Mouse (Mus musculus): ENCODE measurements around the gene Jmjd7. TPM values are rescaled to one million over a fixed set of nuclear protein-coding genes. Genes with fewer than 3 reads are reported as not detected.

Gene Jmjd7
- total RNA-seq, 2 experiments from 2014 or later = 10.8 to 11.4 TPM

DNA sequence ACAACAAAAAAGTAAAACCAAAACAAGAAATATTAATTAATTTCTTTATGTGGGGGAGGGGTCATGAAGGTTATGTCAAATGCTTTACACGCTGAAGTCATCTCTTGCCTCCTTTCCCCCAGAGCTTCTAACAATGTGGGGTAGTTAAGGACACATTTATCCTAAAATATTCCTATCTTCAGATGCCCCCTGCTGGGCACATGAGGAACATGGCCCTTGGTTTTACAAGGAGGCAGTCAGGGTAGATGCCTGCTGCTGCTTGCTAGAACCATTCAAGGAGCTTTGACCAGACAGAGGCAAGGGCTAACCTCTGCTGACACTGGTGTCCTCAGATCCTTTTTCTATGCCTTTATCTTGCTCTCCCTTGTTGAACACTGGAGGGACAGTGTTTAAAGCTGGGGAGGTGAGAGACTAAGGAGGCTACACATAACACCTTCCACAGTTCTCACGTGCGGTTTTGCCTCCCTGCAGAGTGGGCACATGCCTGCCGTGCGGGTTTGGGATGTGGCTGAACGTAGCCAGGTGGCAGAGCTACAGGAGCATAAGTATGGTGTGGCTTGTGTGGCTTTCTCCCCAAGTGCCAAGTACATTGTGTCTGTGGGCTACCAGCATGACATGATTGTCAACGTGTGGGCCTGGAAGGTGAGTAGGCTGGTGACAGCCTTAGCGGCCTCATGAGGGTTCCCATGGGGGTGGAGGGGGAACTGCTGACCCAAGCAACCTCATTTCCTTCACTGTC is 15.7 kb upstream of the Jmjd7 start:
- DNase-seq = peak; percentile 73 to 78
- intact Hi-C loops (cut with DNase I) = loop anchor here (1.0 to 2.0 kb wide), 2 partner anchors 41 to 213 kb away; no protein-coding TSS in a partner anchor

- intact Hi-C loops (cut with DNase I) = loop anchor here (2.0 kb wide), 1 partner anchor 214 kb away; no protein-coding TSS in a partner anchor
- DNase-seq = no peak
Observed at GRCm38 (mm10) chr2:120012924-120013323, 14.4 kb upstream of the Jmjd7 start.

- no peak for DNase-seq
- intact Hi-C loops (cut with DNase I) = loop anchor here (2.0 kb wide), 1 partner anchor 215 kb away; no protein-coding TSS in a partner anchor
Observed at GRCm38 (mm10) chr2:120013831-120014486, 13.3 kb upstream of the Jmjd7 start.

DNA sequence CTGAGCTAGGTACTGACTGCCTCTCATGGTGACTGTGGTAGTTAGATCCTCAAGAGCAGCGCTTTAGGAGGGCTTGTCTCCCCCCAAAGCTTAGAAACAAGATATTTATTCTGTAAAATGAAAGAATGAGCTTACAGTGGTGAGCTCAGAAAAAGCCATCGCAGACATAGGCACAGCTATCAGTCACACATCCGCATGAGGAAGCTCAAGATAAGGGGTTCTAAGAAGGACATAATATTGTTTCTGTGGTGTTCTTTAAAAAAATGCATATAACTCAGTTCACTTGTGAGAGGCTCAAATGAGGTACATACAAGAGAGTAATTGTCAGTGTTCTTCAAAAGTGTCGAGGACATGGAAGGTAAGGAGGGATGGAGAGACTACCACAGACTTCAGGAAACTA is 11.4 kb upstream of the Jmjd7 start:
- intact Hi-C loops (cut with DNase I) = no loop called here
- DNase-seq = no peak

DNA sequence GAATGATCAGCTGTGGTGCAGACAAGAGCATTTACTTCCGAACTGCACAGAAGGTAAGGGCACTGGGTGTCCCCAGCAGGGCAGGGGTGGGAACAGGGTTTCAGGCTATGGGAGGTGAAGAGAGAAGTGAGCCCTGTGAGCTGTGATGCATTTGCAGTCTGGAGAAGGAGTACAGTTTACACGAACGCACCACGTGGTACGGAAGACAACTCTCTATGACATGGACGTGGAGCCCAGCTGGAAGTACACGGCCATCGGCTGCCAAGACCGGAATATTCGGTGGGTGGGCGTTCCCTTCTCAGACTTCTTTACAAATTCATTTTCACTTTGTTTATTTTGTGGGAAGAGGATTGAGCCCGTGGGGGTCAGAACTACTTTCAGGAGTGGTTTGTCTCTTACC is 9.7 kb upstream of the Jmjd7 start:
- intact Hi-C loops (cut with DNase I) = no loop called here
- DNase-seq = no peak

- intact Hi-C loops (cut with DNase I) = no loop called here
- peak; percentile 66 to 79 for DNase-seq
Observed at GRCm38 (mm10) chr2:120024337-120024736, 2.9 kb upstream of the Jmjd7 start.

DNA sequence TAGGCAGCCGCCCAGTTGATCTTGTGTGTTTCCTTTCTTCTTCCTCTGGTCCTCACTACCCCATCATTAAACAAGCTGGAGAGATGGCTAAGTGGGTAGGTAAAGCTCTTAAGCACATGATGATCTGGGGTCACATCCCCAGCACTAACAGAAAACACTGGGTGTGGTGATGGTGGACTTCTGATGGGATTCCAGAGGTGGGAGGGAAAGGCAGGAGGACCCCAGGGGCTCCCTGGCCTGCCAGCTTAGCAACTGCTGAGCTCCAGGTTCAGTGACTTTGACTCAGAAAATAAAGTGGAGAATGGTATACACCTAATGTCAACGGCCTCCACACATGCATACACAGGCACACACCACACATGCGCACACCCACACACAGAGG is 658 bp downstream of the Jmjd7 start:
- intact Hi-C loops (cut with DNase I) = no loop called here
- DNase-seq = no peak

DNA sequence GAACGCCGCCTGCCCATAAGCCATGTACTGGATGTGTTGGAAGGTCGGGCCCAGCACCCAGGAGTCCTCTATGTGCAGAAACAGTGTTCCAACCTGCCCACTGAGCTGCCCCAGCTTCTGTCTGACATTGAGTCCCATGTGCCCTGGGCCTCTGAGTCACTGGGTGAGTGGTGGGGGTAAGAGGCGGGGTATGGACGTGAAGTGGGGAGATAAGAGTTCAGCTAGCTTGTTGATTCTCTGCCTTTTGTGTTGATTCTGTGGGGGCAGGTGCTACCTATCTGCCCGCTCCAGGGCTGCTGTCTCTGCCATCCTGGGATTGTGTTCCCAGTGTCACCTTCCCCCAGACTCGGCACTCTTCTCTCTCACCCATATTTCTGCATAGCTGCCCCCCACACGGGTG is 3.1 kb downstream of the Jmjd7 start:
- intact Hi-C loops (cut with DNase I) = no loop called here
- DNase-seq = no peak

DNA sequence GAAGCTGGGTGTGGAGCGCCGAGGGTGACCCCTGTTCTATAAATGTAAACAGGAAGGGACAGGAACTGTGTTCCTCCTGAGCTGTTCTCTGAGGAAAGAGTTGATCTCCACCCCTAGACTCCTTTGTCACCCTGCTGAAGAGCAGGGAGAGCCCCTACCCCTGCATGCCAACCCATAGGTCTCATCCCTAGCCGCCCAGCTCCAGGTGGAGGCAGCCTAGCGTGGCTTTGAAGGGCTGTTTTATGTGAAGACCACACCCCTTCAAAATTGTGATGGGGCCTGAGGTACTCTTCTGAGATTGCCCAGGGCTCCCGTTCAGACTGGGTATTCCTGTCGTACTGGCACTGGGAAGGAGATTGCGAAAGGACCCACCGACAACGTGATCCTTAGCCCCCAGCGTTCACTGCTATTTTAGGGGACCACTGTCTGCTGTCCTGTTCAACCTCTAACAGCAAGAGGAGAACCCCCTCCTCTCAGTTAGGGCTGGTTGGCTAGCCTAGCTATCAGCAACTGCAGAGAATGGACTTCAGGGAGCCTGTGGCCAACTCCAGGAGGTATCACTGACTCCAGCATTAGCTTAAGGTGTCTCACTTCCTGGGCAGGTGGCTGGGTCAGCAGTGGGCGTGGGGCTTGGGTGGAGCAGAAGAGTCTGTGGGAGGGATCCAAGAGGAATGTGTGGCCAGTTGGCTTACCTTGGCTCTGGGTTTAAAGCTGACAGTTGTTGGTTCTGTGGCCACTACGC is 5.6 kb downstream of the Jmjd7 start, which contains the start of gene Pla2g4b:
TSS of gene Pla2g4b (plus strand) at position 692 of the 742 bp plus-strand sequence.
- no peak for DNase-seq
- intact Hi-C loops (cut with DNase I) = no loop called here

- DNase-seq = no peak
- intact Hi-C loops (cut with DNase I) = no loop called here
Observed at GRCm38 (mm10) chr2:120033726-120034125, 6.4 kb downstream of the Jmjd7 start.

DNA sequence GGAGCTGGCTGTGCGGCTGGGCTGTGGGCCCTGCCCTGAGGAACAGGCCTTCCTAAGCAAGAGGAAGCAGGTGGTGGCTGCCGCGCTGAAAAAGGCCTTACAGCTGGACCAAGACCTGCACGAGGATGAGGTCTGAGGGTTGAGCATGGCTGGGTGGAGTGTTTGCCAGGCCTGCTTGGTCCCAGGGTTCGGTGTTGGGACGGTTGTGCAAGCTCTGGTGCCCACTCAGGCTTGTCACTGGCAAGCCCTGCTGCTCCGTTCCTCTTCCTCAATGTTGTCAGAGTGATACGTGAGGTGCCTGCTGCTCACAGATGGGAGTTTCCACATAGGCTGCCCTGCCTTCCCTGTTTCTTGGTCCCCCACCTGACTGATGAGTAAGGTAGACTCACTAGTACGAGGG is 10.5 kb downstream of the Jmjd7 start:
- intact Hi-C loops (cut with DNase I) = no loop called here
- DNase-seq = no peak

GRCm38 (mm10) chr2:120040991-120041390 is 13.7 kb downstream of the Jmjd7 start:
- intact Hi-C loops (cut with DNase I) = no loop called here

GRCm38 (mm10) chr2:120044101-120044603 is 16.9 kb downstream of the Jmjd7 start:
- no peak for DNase-seq
- intact Hi-C loops (cut with DNase I) = no loop called here

More at GRCm38 (mm10) chr2:120040991-120041390, 13.7 kb downstream of the Jmjd7 start:
- no peak for DNase-seq

- intact Hi-C loops (cut with DNase I) = no loop called here
Observed at GRCm38 (mm10) chr2:120044676-120045075, 17.4 kb downstream of the Jmjd7 start.

GRCm38 (mm10) chr2:120046486-120047310 is 19.4 kb downstream of the Jmjd7 start:
- intact Hi-C loops (cut with DNase I) = no loop called here
- no peak for DNase-seq

More at GRCm38 (mm10) chr2:120044676-120045075, 17.4 kb downstream of the Jmjd7 start:
- DNase-seq = no peak

- DNase-seq = no peak
- intact Hi-C loops (cut with DNase I) = no loop called here
Observed at GRCm38 (mm10) chr2:120048173-120048572, 20.9 kb downstream of the Jmjd7 start.

- intact Hi-C loops (cut with DNase I) = loop anchor here (1.0 to 2.0 kb wide), 2 partner anchors 17 to 120 kb away; no protein-coding TSS in a partner anchor
- peak; percentile 64 to 69 for DNase-seq
Observed at GRCm38 (mm10) chr2:120049632-120050274, 22.5 kb downstream of the Jmjd7 start.

GRCm38 (mm10) chr2:120051405-120051804 is 24.1 kb downstream of the Jmjd7 start:
- intact Hi-C loops (cut with DNase I) = loop anchor here (2.0 kb wide), 1 partner anchor 15 kb away; no protein-coding TSS in a partner anchor
- DNase-seq = no peak

DNA sequence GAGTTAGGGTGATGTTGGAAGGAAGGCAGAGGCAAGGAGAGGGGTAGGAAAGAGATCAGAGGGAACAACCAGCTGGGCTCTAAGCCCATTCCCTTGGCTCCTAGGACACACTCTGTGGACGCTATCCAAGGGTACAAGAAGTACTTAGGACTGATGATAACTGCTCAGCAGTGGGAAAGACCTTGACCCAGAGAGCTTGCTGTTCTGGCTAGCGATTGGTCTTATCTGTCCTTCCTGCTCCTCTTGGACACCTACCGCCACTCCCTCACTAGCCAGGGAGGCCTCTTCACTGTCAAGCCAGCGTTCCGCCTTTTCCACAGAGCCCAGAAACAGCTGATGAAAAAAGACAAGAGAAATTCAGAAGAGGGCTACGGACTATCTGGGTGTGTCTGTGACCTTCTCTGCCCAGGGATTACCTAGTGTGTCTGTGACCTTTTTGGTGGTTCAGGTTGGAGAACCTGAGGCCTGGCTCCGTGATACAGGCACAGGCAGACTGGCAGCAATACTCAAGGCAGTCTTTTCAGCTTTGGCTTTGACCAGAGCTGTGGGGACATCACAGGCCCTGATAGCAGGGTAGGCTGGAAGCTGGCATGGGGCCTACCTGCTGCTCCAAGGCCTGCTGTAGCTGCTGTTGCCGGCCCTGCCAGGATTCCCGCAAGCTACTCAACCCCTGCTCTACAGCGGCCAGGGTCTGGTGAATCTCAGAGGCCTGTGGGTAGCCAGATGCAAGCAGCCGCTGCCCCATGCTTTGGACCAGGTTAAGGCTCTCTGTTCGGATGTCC is 27.7 kb downstream of the Jmjd7 start:
- intact Hi-C loops (cut with DNase I) = no loop called here
- peak; percentile 50 to 70 for DNase-seq

Data from heart, postnatal 10 days (tissue).